In genomic region chr11:85299880-85300279, GRCm38 (mm10) we compare ENCODE assay signal across 25 mouse cellular contexts. TPM values are rescaled to one million over a fixed set of nuclear protein-coding genes. Genes with fewer than 3 reads are reported as not detected.
DNase-seq lines count a peak whose midpoint lies in the region; ATAC-seq lines count a peak whose summit lies in the region.
"Had no signal": no experiment of that assay in that cellular context is flagged by ENCODE, and none has a peak within 500 bp of the region (broad histone marks: within the 10 kb centered on the region; RNA-seq: fewer than 3 reads in every experiment).

No protein-coding gene starts in this region.

- peaks cover 40% of the 10 kb centered on the region for H3K4me1 ChIP-seq in liver, embryonic 12.5 days
- H3K4me1 ChIP-seq in liver, embryonic 16.5 days (ENCODE audit: control insufficient read depth, low read depth, low read length), result peaks cover 22% of the 10 kb centered on the region
- H3K4me1 ChIP-seq in midbrain, embryonic 16.5 days (ENCODE audit: control insufficient read depth, insufficient read depth, low read length), result no peaks in the 10 kb centered on the region
- H3K4me1 ChIP-seq: embryonic facial prominence, embryonic 12.5 days; embryonic facial prominence, embryonic 15.5 days; forebrain, embryonic 12.5 days; hindbrain, embryonic 10.5 days; hindbrain, embryonic 13.5 days had no signal

- no peaks in the 10 kb centered on the region for H3K36me3 ChIP-seq in liver, embryonic 12.5 days
- H3K36me3 ChIP-seq in liver, embryonic 16.5 days (ENCODE audit: control insufficient read depth, insufficient read depth), result no peaks in the 10 kb centered on the region
- H3K36me3 ChIP-seq in midbrain, embryonic 16.5 days (ENCODE audit: control insufficient read depth, insufficient read depth, low read length), result no peaks in the 10 kb centered on the region
- H3K36me3 ChIP-seq: embryonic facial prominence, embryonic 12.5 days; embryonic facial prominence, embryonic 15.5 days; forebrain, embryonic 12.5 days; hindbrain, embryonic 10.5 days; hindbrain, embryonic 13.5 days had no signal

- H3K4me3 ChIP-seq in liver, embryonic 12.5 days, result no peak overlapping the region
- no peak overlapping the region for H3K4me3 ChIP-seq in liver, embryonic 16.5 days (ENCODE audit: low read depth, low read length)
- no peak overlapping the region for H3K4me3 ChIP-seq in midbrain, embryonic 16.5 days (ENCODE audit: low read depth, low read length)
- H3K4me3 ChIP-seq: embryonic facial prominence, embryonic 12.5 days; embryonic facial prominence, embryonic 15.5 days; erythroblast, embryonic 14.5 days; forebrain, embryonic 12.5 days; hindbrain, embryonic 10.5 days; hindbrain, embryonic 13.5 days had no signal

- no peak overlapping the region for H3K9ac ChIP-seq in liver, embryonic 12.5 days
- H3K9ac ChIP-seq in liver, embryonic 16.5 days (ENCODE audit: low read depth, low read length), result no peak overlapping the region
- H3K9ac ChIP-seq in midbrain, embryonic 16.5 days (ENCODE audit: low read depth, low read length), result no peak overlapping the region
- H3K9ac ChIP-seq: embryonic facial prominence, embryonic 12.5 days; embryonic facial prominence, embryonic 15.5 days; forebrain, embryonic 12.5 days; hindbrain, embryonic 13.5 days had no signal

- H3K9me3 ChIP-seq in liver, embryonic 12.5 days (replicated peaks), result no peaks in the 10 kb centered on the region
- no peaks in the 10 kb centered on the region for H3K9me3 ChIP-seq in liver, embryonic 16.5 days (replicated peaks; ENCODE audit: control insufficient read depth, low read length)
- no peaks in the 10 kb centered on the region for H3K9me3 ChIP-seq in midbrain, embryonic 16.5 days (replicated peaks; ENCODE audit: control insufficient read depth, low read length, poor library complexity, severe bottlenecking)
- H3K9me3 ChIP-seq: embryonic facial prominence, embryonic 12.5 days; embryonic facial prominence, embryonic 15.5 days; forebrain, embryonic 12.5 days; hindbrain, embryonic 10.5 days; hindbrain, embryonic 13.5 days had no signal

- 0 out of 2 replicates have a peak overlapping the region, but pooled peaks have one; percentile 17 for H3K27ac ChIP-seq in liver, embryonic 12.5 days
- H3K27ac ChIP-seq in liver, embryonic 16.5 days (ENCODE audit: low read length), result no peak overlapping the region
- H3K27ac ChIP-seq in midbrain, embryonic 16.5 days (ENCODE audit: low read length), result no peak overlapping the region
- H3K27ac ChIP-seq: embryonic facial prominence, embryonic 12.5 days; embryonic facial prominence, embryonic 15.5 days; forebrain, embryonic 12.5 days; hindbrain, embryonic 10.5 days; hindbrain, embryonic 13.5 days had no signal

- no peak for DNase-seq in lung, postnatal 10 days
- no peak for DNase-seq in ovary, postnatal 14 days (ENCODE audit: low spot score)
- DNase-seq: adrenal gland, postnatal 10 days; adrenal gland, postnatal 36 days; cerebellum, adult 2 months; cerebellum, adult 9-11 months; cerebellum, postnatal 25 days; gastrocnemius, postnatal 10 days; gastrocnemius, postnatal 36 days; heart, postnatal 36 days had no signal

- ATAC-seq in erythroblast, adult 5-6 weeks (replicated peaks; ENCODE audit: low FRiP score, poor library complexity, severe bottlenecking), result peak; percentile 44; the same call in 1 of the 2 replicates
- peak; percentile 65 for ATAC-seq in liver, embryonic 12.5 days
- peak; percentile 40; the same call in 1 of the 2 replicates for ATAC-seq in liver, embryonic 16.5 days (ENCODE audit: low read depth)
- peak; percentile 40; the same call in 1 of the 2 replicates for ATAC-seq in megakaryocyte-erythroid progenitor cell, adult 5-6 weeks (replicated peaks; ENCODE audit: low FRiP score, low TSS enrichment, poor library complexity, severe bottlenecking)
- ATAC-seq in midbrain, embryonic 16.5 days, result no peak
- ATAC-seq: forebrain, embryonic 16.5 days; hindbrain, embryonic 16.5 days; Patski had no signal

- no peak overlapping the region for H3K4me2 ChIP-seq in liver, embryonic 12.5 days
- H3K4me2 ChIP-seq in liver, embryonic 16.5 days (ENCODE audit: low read depth, low read length), result no peak overlapping the region
- H3K4me2 ChIP-seq in midbrain, embryonic 16.5 days (ENCODE audit: low read length), result no peak overlapping the region
- H3K4me2 ChIP-seq: embryonic facial prominence, embryonic 12.5 days; embryonic facial prominence, embryonic 15.5 days; forebrain, embryonic 12.5 days; heart, embryonic 11.5 days; hindbrain, embryonic 13.5 days had no signal

- H3K27me3 ChIP-seq in liver, embryonic 12.5 days (replicated peaks), result no peaks in the 10 kb centered on the region
- H3K27me3 ChIP-seq in liver, embryonic 16.5 days (ENCODE audit: control insufficient read depth, insufficient read depth, low read depth, low read length), result no peaks in the 10 kb centered on the region
- H3K27me3 ChIP-seq in midbrain, embryonic 16.5 days (ENCODE audit: control insufficient read depth, insufficient read depth, low read depth, low read length), result no peaks in the 10 kb centered on the region
- H3K27me3 ChIP-seq: embryonic facial prominence, embryonic 12.5 days; embryonic facial prominence, embryonic 15.5 days; forebrain, embryonic 12.5 days; hindbrain, embryonic 13.5 days; Patski had no signal

- WGBS in liver, embryonic 12.5 days (ENCODE audit: insufficient replicate concordance), result 45% methylated on average over 2 of the region's 2 CpGs
- 44% methylated on average over 2 of the region's 2 CpGs for WGBS in liver, embryonic 16.5 days (ENCODE audit: insufficient replicate concordance)
- 87% methylated on average over 2 of the region's 2 CpGs for WGBS in midbrain, embryonic 16.5 days

RNA-seq across cellular contexts. Expression of gene Ppm1d, which starts 11.2 kb away (rescaled TPM):
- total RNA-seq in erythroblast, adult 5-6 weeks (2015; ENCODE audit: low replicate concordance), result 58.6 and 66.0 TPM in 2 replicates
- total RNA-seq in erythroblast, adult 5-6 weeks (2017; ENCODE audit: low replicate concordance), result 51.8 and 65.5 TPM in 2 replicates
- polyA plus RNA-seq in liver, embryonic 12.5 days (2016; fragmentation: Nextera tagmentation; extraction: Ambion mirVana), result 25.9 and 26.1 TPM in 2 replicates
- 17.7 and 18.4 TPM in 2 replicates for polyA plus RNA-seq in liver, embryonic 16.5 days (2015; fragmentation: Nextera tagmentation; extraction: Ambion mirVana)
- 19.6 and 22.9 TPM in 2 replicates for total RNA-seq in megakaryocyte-erythroid progenitor cell, adult 5-6 weeks (2014; fragmentation: Nextera tagmentation)
- 11.2 and 16.0 TPM in 2 replicates for total RNA-seq in megakaryocyte-erythroid progenitor cell, adult 5-6 weeks (2017)
- 14.3 and 14.6 TPM in 2 replicates for polyA plus RNA-seq in midbrain, embryonic 16.5 days (2015; fragmentation: Nextera tagmentation; extraction: Ambion mirVana)

RNA-seq across cellular contexts. Expression of gene Bcas3, which starts 53.1 kb away (rescaled TPM):
- 97.0 and 130 TPM in 2 replicates for total RNA-seq in erythroblast, adult 5-6 weeks (2015; ENCODE audit: low replicate concordance)
- 136 and 143 TPM in 2 replicates for total RNA-seq in erythroblast, adult 5-6 weeks (2017; ENCODE audit: low replicate concordance)
- polyA plus RNA-seq in liver, embryonic 12.5 days (2016; fragmentation: Nextera tagmentation; extraction: Ambion mirVana), result 18.2 and 23.4 TPM in 2 replicates
- polyA plus RNA-seq in liver, embryonic 16.5 days (2015; fragmentation: Nextera tagmentation; extraction: Ambion mirVana), result 18.7 and 19.1 TPM in 2 replicates
- total RNA-seq in megakaryocyte-erythroid progenitor cell, adult 5-6 weeks (2014; fragmentation: Nextera tagmentation), result 59.0 and 64.0 TPM in 2 replicates
- 22.6 and 23.7 TPM in 2 replicates for total RNA-seq in megakaryocyte-erythroid progenitor cell, adult 5-6 weeks (2017)
- 30.9 and 33.3 TPM in 2 replicates for polyA plus RNA-seq in midbrain, embryonic 16.5 days (2015; fragmentation: Nextera tagmentation; extraction: Ambion mirVana)
